ENCODE assay signal across 8 mouse cellular contexts in the genomic region with DNA sequence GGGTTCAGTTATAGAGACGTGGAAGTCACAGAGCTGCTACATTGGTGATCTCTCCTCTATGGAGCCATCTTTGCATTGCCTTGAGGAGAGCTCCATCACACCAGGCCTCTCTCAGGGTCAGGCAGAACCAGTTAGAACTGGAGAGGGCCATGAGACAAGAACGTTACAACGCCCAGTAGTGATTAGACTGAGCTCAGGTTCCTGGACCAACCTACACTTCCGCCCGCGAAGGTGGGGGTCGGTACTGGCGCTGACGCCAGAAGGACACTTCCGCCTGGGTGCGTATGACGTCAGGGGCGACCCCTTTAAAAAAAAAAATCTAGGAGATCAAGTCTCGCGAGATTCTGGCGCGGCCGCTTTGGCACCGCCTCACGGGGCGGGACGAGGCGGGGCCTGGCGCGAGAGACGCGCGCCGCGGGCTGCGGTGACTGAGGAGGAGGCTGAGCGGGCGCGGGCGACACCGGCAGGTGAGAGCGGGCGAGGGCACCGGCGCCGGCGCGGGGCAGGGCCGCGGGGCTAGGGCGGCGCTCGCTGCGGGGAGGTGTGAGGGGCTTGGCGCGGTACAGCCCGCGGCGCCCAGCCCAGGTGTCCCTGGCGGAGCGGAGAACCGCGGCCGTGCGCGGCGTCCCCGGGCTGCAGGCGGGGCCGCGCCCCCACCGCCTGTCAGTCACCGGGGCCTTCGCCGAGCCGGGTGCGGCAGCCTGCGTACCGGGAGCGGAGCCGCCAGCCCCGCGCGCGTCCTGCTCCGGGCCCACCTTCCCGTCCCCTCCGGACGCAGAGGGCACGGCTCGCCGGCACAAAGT. TPM values are rescaled to one million over a fixed set of nuclear protein-coding genes. Genes with fewer than 3 reads are reported as not detected.
DNase-seq lines count a peak whose midpoint lies in the region; ATAC-seq and TF ChIP-seq lines count a peak whose summit lies in the region.

Gene Stk38l, plus strand, starts transcription at position 415 of the 803 bp plus-strand sequence.

- 0 out of 2 replicates have a peak, but pooled peaks have one; percentile 60 for TF ChIP-seq POLR2A in limb, embryonic 14.5 days (IDR thresholded peaks at IDR 0.05; ENCODE audit: borderline replicate concordance, extremely low read depth, insufficient read depth, insufficient read length)

- H3K9me3 ChIP-seq in embryonic facial prominence, embryonic 13.5 days = no peaks in the 10 kb centered on the region
- no peaks in the 10 kb centered on the region for H3K9me3 ChIP-seq in limb, embryonic 14.5 days (ENCODE audit: control insufficient read depth, low read length)
- no peaks in the 10 kb centered on the region for H3K9me3 ChIP-seq in midbrain, postnatal 0 days (ENCODE audit: low read length)

- peak within 1 kb of the TSS; percentile 79 for H3K4me2 ChIP-seq in embryonic facial prominence, embryonic 13.5 days
- peak within 1 kb of the TSS; percentile 47 for H3K4me2 ChIP-seq in limb, embryonic 14.5 days (replicated peaks; ENCODE audit: low read depth, low read length, severe bottlenecking)
- peak within 1 kb of the TSS; percentile 85 for H3K4me2 ChIP-seq in midbrain, postnatal 0 days (ENCODE audit: low read depth, low read length, poor library complexity, severe bottlenecking)

- peak; percentile 91 for ATAC-seq in embryonic facial prominence, embryonic 13.5 days (ENCODE audit: insufficient number of reproducible peaks, insufficient read depth, low FRiP score, low TSS enrichment, low read depth)
- peak; percentile 96 for ATAC-seq in limb, embryonic 14.5 days (ENCODE audit: low FRiP score, low read depth)
- ATAC-seq in midbrain, postnatal 0 days (ENCODE audit: low FRiP score) = peak; percentile 97

- peak within 1 kb of the TSS; percentile 92 for H3K9ac ChIP-seq in embryonic facial prominence, embryonic 13.5 days
- peak within 1 kb of the TSS; percentile 78 for H3K9ac ChIP-seq in limb, embryonic 14.5 days (ENCODE audit: low read depth, low read length, severe bottlenecking)
- peak within 1 kb of the TSS; percentile 62 for H3K9ac ChIP-seq in midbrain, postnatal 0 days (replicated peaks; ENCODE audit: low read length, poor library complexity, severe bottlenecking)

- peak within 1 kb of the TSS; percentile 80 for H3K27ac ChIP-seq in embryonic facial prominence, embryonic 13.5 days
- peak within 1 kb of the TSS; percentile 77 for H3K27ac ChIP-seq in limb, embryonic 14.5 days (replicated peaks; ENCODE audit: low read depth, low read length)
- peak within 1 kb of the TSS; percentile 72 for H3K27ac ChIP-seq in midbrain, postnatal 0 days (ENCODE audit: low read depth, low read length)

- WGBS in embryonic facial prominence, embryonic 13.5 days = 2% methylated on average over 64 of the region's 87 CpGs
- 2% methylated on average over 44 of the region's 87 CpGs for WGBS in limb, embryonic 14.5 days
- 3% methylated on average over 71 of the region's 87 CpGs for WGBS in midbrain, postnatal 0 days

- no peaks in the 10 kb centered on the region for H3K36me3 ChIP-seq in embryonic facial prominence, embryonic 13.5 days
- no peaks in the 10 kb centered on the region for H3K36me3 ChIP-seq in limb, embryonic 14.5 days (ENCODE audit: control insufficient read depth, insufficient read depth, low read length)
- H3K36me3 ChIP-seq in midbrain, postnatal 0 days (ENCODE audit: insufficient read depth, low read length) = no peaks in the 10 kb centered on the region

- no peak for TF ChIP-seq CTCF in midbrain, postnatal 0 days (IDR thresholded peaks at IDR 0.05)

- H3K27me3 ChIP-seq in embryonic facial prominence, embryonic 13.5 days = no peaks in the 10 kb centered on the region
- no peaks in the 10 kb centered on the region for H3K27me3 ChIP-seq in limb, embryonic 14.5 days (ENCODE audit: control insufficient read depth, insufficient read depth, low read length)
- no peaks in the 10 kb centered on the region for H3K27me3 ChIP-seq in midbrain, postnatal 0 days (ENCODE audit: insufficient read depth, low read length)

- H3K4me1 ChIP-seq in embryonic facial prominence, embryonic 13.5 days = peaks cover 13% of the 10 kb centered on the region; the same call in 1 of the 2 replicates
- 0 out of 2 replicates have a peak, but pooled peaks cover 5% of the 10 kb centered on the region for H3K4me1 ChIP-seq in limb, embryonic 14.5 days (ENCODE audit: control insufficient read depth, insufficient read depth, low read length)
- H3K4me1 ChIP-seq in midbrain, postnatal 0 days (ENCODE audit: insufficient read depth, low read length) = peaks cover 4% of the 10 kb centered on the region; the same call in 1 of the 2 replicates

- DNase-seq in 3134 (ENCODE audit: extremely low read depth, insufficient read length, low spot score) = peak; percentile 97
- DNase-seq in adrenal gland, postnatal 36 days = peak; percentile 94
- DNase-seq in heart, adult 8-10 months (ENCODE audit: low spot score) = peak; percentile 92
- DNase-seq in kidney, adult 9 months = peak; percentile 95
- DNase-seq in limb, embryonic 14.5 days (ENCODE audit: low spot score) = peak; percentile 98
- peak; percentile 98 for DNase-seq in midbrain, postnatal 0 days (ENCODE audit: low spot score)
- peak; percentile 85 to 92 for DNase-seq in spleen, postnatal 14 days (ENCODE audit: low spot score in 2 of 2)

- peak within 1 kb of the TSS; percentile 84 for H3K4me3 ChIP-seq in embryonic facial prominence, embryonic 13.5 days
- peak within 1 kb of the TSS; percentile 86 for H3K4me3 ChIP-seq in limb, embryonic 14.5 days (replicated peaks; ENCODE audit: low read length)
- peak within 1 kb of the TSS; percentile 82 for H3K4me3 ChIP-seq in midbrain, postnatal 0 days (ENCODE audit: low read depth, low read length)

RNA-seq across cellular contexts. Expression of gene Stk38l, which starts in this region (rescaled TPM):
- total RNA-seq in adrenal gland, postnatal 36 days (2021) = 10 to 100 TPM; 17.7 to 22.4 TPM
- 19.4 and 19.5 TPM in 2 replicates for polyA plus RNA-seq in embryonic facial prominence, embryonic 13.5 days (2015; fragmentation: Nextera tagmentation; extraction: Ambion mirVana)
- 10 to 100 TPM; 12.6 to 13.9 (median 13.2) TPM for total RNA-seq in heart, adult 8-10 months (2022)
- polyA plus RNA-seq in limb, embryonic 14.5 days (2012; rRNA removed) = 8.9 and 10.1 TPM in 2 replicates
- 21.1 and 21.4 TPM in 2 replicates for polyA plus RNA-seq in limb, embryonic 14.5 days (2014; fragmentation: Nextera tagmentation; extraction: Ambion mirVana)
- total RNA-seq in midbrain, postnatal 0 days (2014; rRNA removed) = 6.6 and 8.2 TPM in 2 replicates
- polyA plus RNA-seq in midbrain, postnatal 0 days (2015; fragmentation: Nextera tagmentation; extraction: Ambion mirVana) = 12.4 and 12.9 TPM in 2 replicates

Comparison
In these comparisons a context has a peak if more than half of its experiments do, and no peak if none do; other contexts are left out.
1. Peak in every context shown above with its lines: DNase-seq, ATAC-seq, H3K4me3 ChIP-seq and H3K27ac ChIP-seq.